Mouse (Mus musculus): ENCODE data around the gene Sms. TPM values are rescaled to one million over a fixed set of nuclear protein-coding genes. Genes with fewer than 3 reads are reported as not detected.
A peak's percentile ranks its signal among the peaks of the same experiment; 100 is the strongest.

The Sms gene
- 108 and 142 TPM in 2 replicates for polyA plus RNA-seq (2015; fragmentation: Nextera tagmentation; extraction: Ambion mirVana)

- Histone ChIP-seq H3K27ac (peak within 1 kb of the TSS; percentile 93), H3K36me3 (no peaks in the 10 kb centered on the region), H3K27me3 (no peaks in the 10 kb centered on the region), H3K4me2 (replicated peaks) (peak within 1 kb of the TSS; percentile 54), H3K9me3 (no peaks in the 10 kb centered on the region), H3K4me3 (replicated peaks) (peak within 1 kb of the TSS; percentile 70), H3K9ac (replicated peaks) (peak within 1 kb of the TSS; percentile 85), H3K4me1 (replicated peaks) (peaks cover 11% of the 10 kb centered on the region; the same call in 1 of the 2 replicates)
- 30% methylated on average over 28 of the region's 45 CpGs for WGBS
- ATAC-seq: peak; percentile 92
Measured at GRCm38 (mm10) chrX:157491944-157492726, at the start of gene Sms. TSS of gene Sms (minus strand) at chrX:157492287.

DNA sequence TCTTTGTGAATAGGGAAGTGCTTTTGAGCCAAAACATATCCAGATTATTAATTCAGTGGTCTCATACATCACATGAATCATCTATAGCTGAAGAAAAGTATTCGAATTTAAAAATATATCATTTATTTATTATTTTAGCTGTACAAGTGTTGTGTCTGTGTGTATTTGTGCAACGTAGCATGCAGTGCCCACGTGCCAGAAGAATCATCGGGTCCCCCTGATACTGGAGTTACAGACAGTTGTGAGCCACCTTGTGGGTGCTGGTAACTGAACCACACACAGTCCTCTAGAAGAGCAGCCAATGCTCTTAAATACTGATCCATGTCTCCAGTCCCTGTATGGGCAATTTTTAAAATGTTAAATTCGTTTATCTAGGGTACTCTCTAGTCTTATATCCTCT lies 14.3 kb upstream of the Sms start:
- Histone ChIP-seq H3K9ac (replicated peaks) (no peak overlapping the region), H3K9me3 (no peaks in the 10 kb centered on the region), H3K27ac (no peak overlapping the region), H3K36me3 (no peaks in the 10 kb centered on the region), H3K4me2 (replicated peaks) (no peak overlapping the region), H3K4me1 (replicated peaks) (no peaks in the 10 kb centered on the region), H3K27me3 (no peaks in the 10 kb centered on the region), H3K4me3 (replicated peaks) (no peak overlapping the region)
- no peak for ATAC-seq
- WGBS: 68% methylated on average over 5 of the region's 5 CpGs

- Histone ChIP-seq H3K4me1 (replicated peaks) (no peaks in the 10 kb centered on the region), H3K4me3 (replicated peaks) (no peak overlapping the region), H3K36me3 (no peaks in the 10 kb centered on the region), H3K27ac (no peak overlapping the region), H3K9me3 (no peaks in the 10 kb centered on the region), H3K4me2 (replicated peaks) (no peak overlapping the region), H3K9ac (replicated peaks) (no peak overlapping the region), H3K27me3 (no peaks in the 10 kb centered on the region)
- ATAC-seq: no peak
- 76% methylated on average over 1 of the region's 1 CpGs for WGBS
Measured at GRCm38 (mm10) chrX:157504506-157504905, 12.4 kb upstream of the Sms start.

DNA sequence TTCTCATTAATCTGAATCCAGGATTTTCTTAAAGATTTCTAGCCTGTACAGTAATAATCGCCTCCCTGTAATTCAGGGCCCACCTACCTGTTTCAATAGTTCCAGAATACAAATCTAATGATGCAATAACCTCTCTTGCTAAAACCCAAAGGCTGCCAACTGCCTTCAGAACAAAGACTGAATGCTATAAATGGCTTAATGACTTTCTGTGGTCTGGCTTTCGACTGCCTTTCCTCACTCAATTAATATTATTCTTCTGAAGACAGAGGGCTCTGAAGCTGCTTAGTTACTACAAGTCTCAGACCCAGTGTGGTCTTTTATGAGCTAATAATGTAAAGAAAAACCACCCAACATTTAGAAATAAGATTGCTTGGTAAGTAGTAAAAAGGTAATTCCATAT lies 9.8 kb upstream of the Sms start:
- H3K4me1 ChIP-seq (replicated peaks): no peaks in the 10 kb centered on the region
- WGBS: 73% methylated on average over 2 of the region's 2 CpGs
- ATAC-seq: no peak

DNA sequence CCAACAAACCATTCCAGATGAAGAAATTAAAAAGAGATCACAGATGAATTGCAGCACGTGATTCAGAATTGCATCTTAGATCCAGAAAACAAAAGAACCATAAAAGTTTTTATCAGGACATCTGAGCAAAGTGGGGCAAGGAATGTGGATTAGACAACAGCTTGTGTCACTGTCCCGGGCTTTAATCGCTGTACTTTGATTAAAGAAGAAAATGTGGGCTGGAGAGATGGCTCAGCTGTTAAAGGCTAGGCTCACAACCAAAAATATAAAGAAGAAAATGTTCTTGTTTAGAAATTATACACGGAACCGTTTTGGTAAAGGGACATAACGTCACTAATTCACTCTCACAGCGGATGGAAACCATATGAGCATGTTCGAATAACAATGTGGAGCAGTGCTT lies 7.9 kb upstream of the Sms start:
- no peaks in the 10 kb centered on the region for H3K4me1 ChIP-seq (replicated peaks)
- no peaks in the 10 kb centered on the region for H3K36me3 ChIP-seq
- no peak overlapping the region for H3K9ac ChIP-seq (replicated peaks)
- WGBS: 85% methylated on average over 8 of the region's 8 CpGs
- no peaks in the 10 kb centered on the region for H3K9me3 ChIP-seq
- no peak overlapping the region for H3K4me2 ChIP-seq (replicated peaks)
- H3K4me3 ChIP-seq (replicated peaks): no peak overlapping the region
- ATAC-seq: no peak
- H3K27ac ChIP-seq: no peak overlapping the region
- no peaks in the 10 kb centered on the region for H3K27me3 ChIP-seq

More for the DNA sequence above, 9.8 kb upstream of the Sms start:
- H3K4me3 ChIP-seq (replicated peaks): no peak overlapping the region
- H3K27me3 ChIP-seq: no peaks in the 10 kb centered on the region
- no peak overlapping the region for H3K9ac ChIP-seq (replicated peaks)
- no peak overlapping the region for H3K27ac ChIP-seq
- H3K9me3 ChIP-seq: no peaks in the 10 kb centered on the region
- H3K4me2 ChIP-seq (replicated peaks): no peak overlapping the region
- H3K36me3 ChIP-seq: no peaks in the 10 kb centered on the region

- WGBS: 88% methylated on average over 4 of the region's 4 CpGs
Measured at GRCm38 (mm10) chrX:157493159-157493558, 1.1 kb upstream of the Sms start.

DNA sequence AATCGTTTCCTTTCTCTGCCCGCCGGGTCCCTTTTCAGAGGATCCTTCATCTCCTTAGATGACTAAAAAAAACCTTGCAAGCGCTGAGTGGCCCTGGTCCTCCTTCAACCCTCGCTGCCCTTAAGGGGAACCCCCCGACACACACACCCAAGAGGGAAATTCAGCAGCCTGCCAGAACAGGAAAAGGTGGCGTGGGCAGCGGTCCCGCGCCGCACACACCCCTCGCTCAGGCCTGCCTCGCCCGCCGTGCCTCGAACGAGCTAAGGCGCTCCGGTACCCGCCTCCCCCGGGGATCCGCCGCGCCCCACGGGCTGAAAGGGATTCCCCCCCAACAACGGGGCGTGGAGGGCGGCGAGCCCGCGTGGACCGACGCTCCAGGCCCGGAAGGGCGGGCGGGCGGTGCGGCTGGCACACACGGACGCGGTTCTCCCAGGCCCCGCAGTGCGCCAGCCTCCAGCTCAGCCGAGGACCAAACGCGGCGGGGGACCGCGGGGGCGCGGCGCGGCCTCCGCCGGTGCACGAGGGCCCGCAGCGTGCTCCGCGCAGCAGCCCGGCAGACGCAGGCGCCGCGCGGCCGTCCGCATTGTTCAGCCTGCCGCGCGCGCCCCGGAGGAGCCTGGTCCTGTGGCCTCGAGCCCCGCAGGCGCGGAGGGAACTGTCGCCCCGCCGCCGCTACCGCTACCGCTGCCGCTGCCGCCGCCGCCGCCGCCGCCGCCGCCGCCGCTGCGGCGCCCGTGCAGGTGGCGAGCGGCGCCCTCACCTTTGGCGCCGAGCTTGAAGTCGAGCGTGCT lies 747 bp downstream of the Sms start:
- ATAC-seq: peak; percentile 86
- H3K4me3 ChIP-seq (replicated peaks): peak overlapping the region; percentile 70
- H3K9ac ChIP-seq (replicated peaks): peak overlapping the region; percentile 85
- peaks cover 11% of the 10 kb centered on the region; the same call in 1 of the 2 replicates for H3K4me1 ChIP-seq (replicated peaks)
- H3K27ac ChIP-seq: peak overlapping the region; percentile 93
- H3K4me2 ChIP-seq (replicated peaks): peak overlapping the region; percentile 54
- H3K36me3 ChIP-seq: no peaks in the 10 kb centered on the region
- WGBS: 30% methylated on average over 86 of the region's 104 CpGs
- no peaks in the 10 kb centered on the region for H3K27me3 ChIP-seq
- H3K9me3 ChIP-seq: no peaks in the 10 kb centered on the region

More at GRCm38 (mm10) chrX:157493159-157493558, 1.1 kb upstream of the Sms start:
- no peak overlapping the region for H3K9ac ChIP-seq (replicated peaks)
- H3K27ac ChIP-seq: no peak overlapping the region
- H3K27me3 ChIP-seq: no peaks in the 10 kb centered on the region
- no peaks in the 10 kb centered on the region for H3K9me3 ChIP-seq
- no peak overlapping the region for H3K4me2 ChIP-seq (replicated peaks)
- peaks cover 11% of the 10 kb centered on the region; the same call in 1 of the 2 replicates for H3K4me1 ChIP-seq (replicated peaks)
- ATAC-seq: no peak
- H3K36me3 ChIP-seq: no peaks in the 10 kb centered on the region
- no peak overlapping the region for H3K4me3 ChIP-seq (replicated peaks)

GRCm38 (mm10) chrX:157490769-157491144 lies 1.3 kb downstream of the Sms start:
- WGBS: 18% methylated on average over 12 of the region's 12 CpGs
- Histone ChIP-seq H3K36me3 (no peaks in the 10 kb centered on the region), H3K4me3 (replicated peaks) (peak overlapping the region; percentile 70), H3K4me2 (replicated peaks) (peak overlapping the region; percentile 54), H3K9me3 (no peaks in the 10 kb centered on the region), H3K27ac (peak overlapping the region; percentile 93), H3K4me1 (replicated peaks) (peaks cover 11% of the 10 kb centered on the region; the same call in 1 of the 2 replicates), H3K9ac (replicated peaks) (peak overlapping the region; percentile 85), H3K27me3 (no peaks in the 10 kb centered on the region)
- peak; percentile 22; the same call in 1 of the 2 replicates for ATAC-seq

DNA sequence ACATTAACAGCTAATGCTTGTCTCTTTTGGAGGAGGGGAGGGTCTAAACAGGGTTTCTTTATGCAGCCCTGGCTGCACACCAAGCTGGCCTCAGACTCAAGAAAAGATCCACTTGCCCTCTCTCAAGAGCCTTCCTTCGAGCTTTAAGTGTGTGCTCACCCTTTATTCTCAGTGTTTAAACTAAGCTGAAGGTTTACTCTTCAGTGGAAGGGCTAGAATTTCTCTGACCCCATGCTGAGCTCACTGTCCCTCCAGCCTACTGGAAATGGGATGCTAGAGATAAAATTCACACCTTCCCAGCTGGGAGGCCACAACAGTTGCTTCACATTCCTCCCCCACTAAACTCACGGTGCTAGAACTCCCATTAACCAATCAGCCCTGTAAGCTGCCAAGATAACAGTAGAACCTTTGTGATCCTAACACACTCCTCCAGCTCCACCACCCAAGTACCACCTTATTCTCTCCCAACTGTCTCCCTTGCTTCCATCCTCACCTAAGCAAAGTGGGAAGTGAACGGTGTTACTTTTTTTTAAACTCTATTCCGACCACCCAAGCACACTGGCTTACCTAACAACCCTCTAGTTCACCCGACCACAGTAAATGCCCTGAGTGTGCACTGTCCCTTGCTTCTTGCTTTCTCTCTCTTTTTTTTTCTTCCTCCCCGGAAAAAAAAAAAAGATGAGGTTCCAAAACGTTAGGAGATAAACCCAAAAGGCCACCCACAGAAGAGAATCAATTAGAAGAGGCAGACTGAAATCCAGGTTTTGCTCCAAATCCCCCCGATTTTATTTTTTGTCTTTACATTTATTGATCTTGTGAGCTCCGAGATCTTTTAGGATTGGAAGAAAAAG lies 2.0 kb downstream of the Sms start:
- Histone ChIP-seq H3K4me2 (replicated peaks) (peak overlapping the region; percentile 54), H3K4me1 (replicated peaks) (peaks cover 11% of the 10 kb centered on the region; the same call in 1 of the 2 replicates), H3K9me3 (no peaks in the 10 kb centered on the region), H3K9ac (replicated peaks) (peak overlapping the region; percentile 85), H3K27ac (no peak overlapping the region), H3K36me3 (no peaks in the 10 kb centered on the region), H3K4me3 (replicated peaks) (peak overlapping the region; percentile 70), H3K27me3 (no peaks in the 10 kb centered on the region)
- WGBS: 29% methylated on average over 9 of the region's 9 CpGs
- no peak for ATAC-seq

DNA sequence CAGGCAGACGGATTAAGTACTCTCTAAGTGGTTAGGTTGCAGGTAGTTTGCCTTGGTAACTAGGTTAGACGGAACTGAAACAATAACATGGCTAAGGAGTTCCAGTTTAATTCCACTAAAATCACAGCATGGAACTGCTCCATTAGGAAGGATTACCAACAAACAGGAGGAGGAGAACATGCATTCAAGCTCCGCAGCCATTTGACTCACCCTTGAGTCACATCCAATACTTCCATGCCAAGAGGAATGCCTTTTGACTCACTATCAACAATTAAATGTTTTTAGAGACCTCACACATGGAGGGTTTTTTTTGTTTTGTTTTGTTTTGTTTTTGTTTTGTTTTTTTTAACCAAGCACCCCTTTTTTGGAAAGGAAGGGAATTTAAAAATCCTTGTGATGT lies 3.3 kb downstream of the Sms start:
- Histone ChIP-seq H3K4me1 (replicated peaks) (peaks cover 11% of the 10 kb centered on the region; the same call in 1 of the 2 replicates), H3K9ac (replicated peaks) (no peak overlapping the region), H3K27ac (no peak overlapping the region), H3K27me3 (no peaks in the 10 kb centered on the region), H3K36me3 (no peaks in the 10 kb centered on the region), H3K4me3 (replicated peaks) (no peak overlapping the region), H3K9me3 (no peaks in the 10 kb centered on the region), H3K4me2 (replicated peaks) (no peak overlapping the region)
- 59% methylated on average over 3 of the region's 3 CpGs for WGBS
- ATAC-seq: no peak

DNA sequence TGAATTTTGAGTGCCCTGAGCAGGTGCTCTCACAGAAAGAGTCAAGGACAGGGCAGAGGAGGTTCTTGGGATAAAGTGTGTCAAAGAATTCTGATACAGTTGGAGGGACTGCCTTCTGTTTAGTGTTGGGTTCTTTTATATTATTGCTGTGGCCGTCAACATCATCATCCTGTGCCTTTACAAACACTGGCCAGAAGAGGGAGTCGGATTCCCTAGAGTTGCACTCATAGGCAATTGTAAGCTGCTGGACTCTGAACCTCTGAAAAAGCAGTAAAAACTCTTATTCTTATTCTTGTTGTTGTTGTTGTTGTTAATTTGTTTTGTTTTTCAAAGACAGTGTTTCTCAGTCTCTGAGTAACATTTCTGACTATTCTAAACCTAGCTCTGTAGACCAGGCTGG lies 5.3 kb downstream of the Sms start:
- Histone ChIP-seq H3K4me2 (replicated peaks) (no peak overlapping the region), H3K9me3 (no peaks in the 10 kb centered on the region), H3K9ac (replicated peaks) (no peak overlapping the region), H3K27me3 (no peaks in the 10 kb centered on the region), H3K36me3 (no peaks in the 10 kb centered on the region), H3K27ac (no peak overlapping the region), H3K4me1 (replicated peaks) (peaks cover 11% of the 10 kb centered on the region; the same call in 1 of the 2 replicates), H3K4me3 (replicated peaks) (no peak overlapping the region)
- WGBS: 57% methylated on average over 2 of the region's 2 CpGs
- no peak for ATAC-seq
